Comparison of ENCODE assay signal across 8 mouse cellular contexts in the genomic region with DNA sequence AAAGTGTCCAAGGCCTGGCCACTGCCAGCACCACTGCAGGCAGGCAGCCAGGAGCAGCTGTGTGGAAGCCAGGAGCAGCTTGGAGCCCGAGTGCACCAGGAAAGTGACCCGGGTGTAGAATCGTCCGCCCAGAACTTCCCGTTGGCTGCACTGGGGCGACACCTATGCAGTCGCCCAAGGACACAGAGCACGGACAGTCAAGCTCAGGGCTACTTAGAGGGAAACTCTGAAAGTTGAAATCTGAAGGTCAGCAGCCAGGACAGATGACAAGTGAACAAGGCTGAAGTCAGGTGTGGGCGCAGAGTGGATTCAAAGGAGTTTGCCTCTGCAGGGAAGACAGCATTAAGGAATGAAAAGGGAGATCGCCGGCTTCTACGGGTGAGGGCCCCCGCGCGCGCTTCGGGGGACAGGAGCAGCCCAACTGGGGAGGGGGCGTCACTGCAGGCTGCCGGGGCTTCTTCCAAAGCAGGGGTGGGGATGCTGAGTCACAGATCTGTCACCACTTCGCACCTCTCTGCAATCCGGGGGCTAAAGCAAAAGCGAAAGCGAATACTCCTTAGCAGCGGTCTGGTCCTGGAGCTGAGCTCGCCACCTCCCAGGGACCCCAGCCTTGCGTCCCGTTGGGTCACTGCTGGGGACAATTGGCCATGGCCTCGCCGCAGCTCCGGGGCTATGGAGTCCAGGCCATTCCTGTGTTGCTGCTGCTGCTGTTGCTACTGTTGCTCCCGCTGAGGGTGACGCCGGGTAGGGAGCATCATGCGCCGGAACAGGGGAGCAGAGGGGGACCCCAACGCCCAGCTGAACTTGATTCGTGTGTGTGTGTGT. TPM values are rescaled to one million over a fixed set of nuclear protein-coding genes. Genes with fewer than 3 reads are reported as not detected.
DNase-seq lines count a peak whose midpoint lies in the region; ATAC-seq lines count a peak whose summit lies in the region.

Gene Il15ra (plus strand): TSS at position 90 of the 825 bp plus-strand sequence.

- intact Hi-C loops in gastrocnemius, postnatal 14 days (cut with DNase I; ENCODE audit: low total_unique reads): no loop called here
- intact Hi-C loops in left cerebral cortex, postnatal 25 days (cut with DNase I): no loop called here

- DNase-seq in adipocyte (ENCODE audit: low spot score): peak; percentile 81
- DNase-seq in embryo, embryonic 10.5 days (ENCODE audit: low spot score): peak; percentile 60
- peak; percentile 89 for DNase-seq in gastrocnemius, postnatal 14 days
- peak; percentile 89 for DNase-seq in induced T-regulatory cell, adult 2 months (ENCODE audit: low read depth)
- DNase-seq in left cerebral cortex, postnatal 25 days (ENCODE audit: low spot score in 2 of 2): peak; percentile 42 to 77
- peak; percentile 38 to 53 for DNase-seq in right cerebral cortex, postnatal 36 days (ENCODE audit: low spot score in 2 of 2)
- no peak for DNase-seq in c-Kit-positive CD71-positive TER-119-positive erythroid progenitor cells, embryonic 14.5 days (ENCODE audit: low spot score)

- ATAC-seq in megakaryocyte-erythroid progenitor cell, adult 5-6 weeks (replicated peaks; ENCODE audit: low FRiP score, low TSS enrichment, poor library complexity, severe bottlenecking): peak; percentile 46

RNA-seq across cellular contexts. Expression of gene Il15ra, which starts in this region (rescaled TPM):
- 10 to 100 TPM; 10.6 to 22.8 TPM for total RNA-seq in gastrocnemius, postnatal 14 days (2021)
- 10 to 100 TPM in 1 of 2 experiments, 1 to 10 TPM in 1; 6.8 to 11.0 TPM for total RNA-seq in left cerebral cortex, postnatal 25 days (2021)
- 10.7 and 12.3 TPM in 2 replicates for total RNA-seq in megakaryocyte-erythroid progenitor cell, adult 5-6 weeks (2014; fragmentation: Nextera tagmentation)
- total RNA-seq in megakaryocyte-erythroid progenitor cell, adult 5-6 weeks (2017): 9.4 and 12.0 TPM in 2 replicates
